Comparison of ENCODE assay signal across 8 mouse cellular contexts in the genomic region with DNA sequence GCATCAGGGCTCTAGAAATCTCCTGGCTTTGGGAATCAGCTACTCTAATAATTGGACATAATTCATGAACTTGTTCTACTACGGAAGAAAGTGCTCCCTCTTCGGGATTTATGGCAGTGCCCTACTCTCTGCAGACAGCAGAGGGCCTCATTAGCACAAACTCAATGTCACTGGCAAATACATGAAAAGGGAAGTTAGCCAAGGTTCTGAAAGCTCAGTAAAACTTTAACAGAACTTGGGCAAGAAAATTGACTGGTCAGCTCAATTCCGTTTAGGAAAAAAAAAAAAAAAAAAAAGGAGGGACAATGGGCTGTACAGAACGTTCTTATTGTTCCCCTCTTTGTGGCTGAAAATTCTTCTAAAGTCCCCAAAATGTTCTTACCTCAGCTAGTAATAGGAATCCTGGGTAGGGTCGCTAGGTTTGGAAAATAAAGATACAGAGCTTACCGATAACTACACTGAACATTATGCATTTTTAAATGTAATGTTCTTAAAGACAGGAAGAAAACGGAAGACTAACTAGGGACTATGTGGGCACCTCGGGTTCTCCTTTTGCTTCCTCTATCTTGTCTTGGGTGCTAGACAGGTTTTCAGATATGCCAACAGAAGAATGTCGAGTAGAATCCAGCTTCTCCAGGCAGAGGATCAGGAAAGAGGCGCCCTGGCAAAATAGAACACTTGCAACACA. TPM values are rescaled to one million over a fixed set of nuclear protein-coding genes. Genes with fewer than 3 reads are reported as not detected.
DNase-seq lines count a peak whose midpoint lies in the region; ATAC-seq and TF ChIP-seq lines count a peak whose summit lies in the region.

No protein-coding gene starts in this region.

- no peak for TF ChIP-seq CTCF in bone marrow macrophage, adult 2 months (IDR thresholded peaks at IDR 0.05; ENCODE audit: low read depth, low read length)
- TF ChIP-seq CTCF in lung, embryonic 14.5 days (IDR thresholded peaks at IDR 0.05; ENCODE audit: low read depth): peak; percentile 72

- DNase-seq in adrenal gland, adult (ENCODE audit: inconsistent age in 2 of 2, low spot score in 1 of 2): peak; percentile 42 to 76
- no peak for DNase-seq in adrenal gland, adult 18-20 months (ENCODE audit: low spot score in 2 of 2)
- peak; percentile 11 for DNase-seq in liver
- DNase-seq in heart, postnatal 4 days: peak; percentile 55
- DNase-seq in lung, embryonic 14.5 days: peak; percentile 82
- peak; percentile 28 to 42 for DNase-seq in thymus, postnatal 36 days

- no peak overlapping the region for H3K9ac ChIP-seq in liver, embryonic 12.5 days
- H3K9ac ChIP-seq in lung, embryonic 14.5 days: no peak overlapping the region

- H3K4me2 ChIP-seq in liver, embryonic 12.5 days: no peak overlapping the region
- no peak overlapping the region for H3K4me2 ChIP-seq in lung, embryonic 14.5 days

- H3K4me3 ChIP-seq in liver, embryonic 12.5 days: no peak overlapping the region
- no peak overlapping the region for H3K4me3 ChIP-seq in bone marrow macrophage, adult 2 months (ENCODE audit: insufficient read depth, low read length)
- no peak overlapping the region for H3K4me3 ChIP-seq in lung, embryonic 14.5 days (ENCODE audit: low read depth, low read length)

- WGBS in liver, embryonic 12.5 days (ENCODE audit: insufficient replicate concordance): 37% methylated on average over 10 of the region's 10 CpGs
- WGBS in lung, embryonic 14.5 days: 48% methylated on average over 10 of the region's 10 CpGs

- H3K27me3 ChIP-seq in liver, embryonic 12.5 days (replicated peaks): no peaks in the 10 kb centered on the region
- no peaks in the 10 kb centered on the region for H3K27me3 ChIP-seq in lung, embryonic 14.5 days (ENCODE audit: insufficient read depth, low read length)

- no peaks in the 10 kb centered on the region for H3K36me3 ChIP-seq in liver, embryonic 12.5 days
- no peaks in the 10 kb centered on the region for H3K36me3 ChIP-seq in lung, embryonic 14.5 days (ENCODE audit: insufficient read depth)

- H3K4me1 ChIP-seq in liver, embryonic 12.5 days: peaks cover 6% of the 10 kb centered on the region; the same call in 1 of the 2 replicates
- peaks cover 36% of the 10 kb centered on the region for H3K4me1 ChIP-seq in bone marrow macrophage, adult 2 months (ENCODE audit: control insufficient read depth, insufficient read depth, low read length)
- no peaks in the 10 kb centered on the region for H3K4me1 ChIP-seq in lung, embryonic 14.5 days (ENCODE audit: insufficient read depth)

- no peaks in the 10 kb centered on the region for H3K9me3 ChIP-seq in liver, embryonic 12.5 days (replicated peaks)
- no peaks in the 10 kb centered on the region for H3K9me3 ChIP-seq in lung, embryonic 14.5 days (ENCODE audit: low read depth, low read length)

- ATAC-seq in liver, embryonic 12.5 days: no peak
- ATAC-seq in lung, embryonic 14.5 days (ENCODE audit: insufficient read depth): no peak

- no peak for TF ChIP-seq POLR2A in bone marrow macrophage, adult 2 months (IDR thresholded peaks at IDR 0.05; ENCODE audit: borderline replicate concordance, low read depth, low read length)

- H3K27ac ChIP-seq in liver, embryonic 12.5 days: no peak overlapping the region
- H3K27ac ChIP-seq in bone marrow macrophage, adult 2 months (ENCODE audit: insufficient read depth, low read depth, low read length): peak overlapping the region; percentile 58
- no peak overlapping the region for H3K27ac ChIP-seq in lung, embryonic 14.5 days (ENCODE audit: low read depth)

RNA-seq across cellular contexts. Expression of gene Prps1, which starts 35.6 kb away (rescaled TPM):
- total RNA-seq in adrenal gland, adult 18-20 months (2021): 10 to 100 TPM; 16.2 to 25.5 TPM
- 57.6 and 61.0 TPM in 2 replicates for polyA plus RNA-seq in liver, embryonic 12.5 days (2016; fragmentation: Nextera tagmentation; extraction: Ambion mirVana)
- 8.4 and 9.8 TPM in 2 replicates for polyA plus RNA-seq in bone marrow macrophage, adult 2 months (2012; ENCODE audit: insufficient read depth, insufficient read length, missing spikeins)
- 10 to 100 TPM; 29.9 to 31.2 TPM for total RNA-seq in heart, postnatal 4 days (2021)
- polyA plus RNA-seq in lung, embryonic 14.5 days (2014; fragmentation: Nextera tagmentation; extraction: Ambion mirVana): 48.7 and 49.6 TPM in 2 replicates

Comparison
In these comparisons a context has a peak if more than half of its experiments do, and no peak if none do; other contexts are left out.
1. DNase-seq: peak in adrenal gland, adult (2 of 2), liver (single experiment), heart, postnatal 4 days (single experiment), lung, embryonic 14.5 days (single experiment) and thymus, postnatal 36 days (2 of 2); none in adrenal gland, adult 18-20 months (0 of 2).